Mouse (Mus musculus) E14TG2a.4 (cell line): ENCODE data around the gene Pold1.

Source experiments
- CTCF ChIP-seq: conservative IDR thresholded peaks from 2 replicates; pipeline ENCODE4 v1.5.1; 2014; ENCODE audit warnings: low read length
- NANOG ChIP-seq: IDR thresholded peaks from 2 replicates; pipeline ENCODE4 v1.6.1; 2014; ENCODE audit warnings: borderline replicate concordance, low read length, mixed read lengths
- POU5F1 ChIP-seq: IDR thresholded peaks from 2 replicates; pipeline ENCODE4 v1.6.1; 2014; ENCODE audit warnings: low read length, borderline replicate concordance

DNA sequence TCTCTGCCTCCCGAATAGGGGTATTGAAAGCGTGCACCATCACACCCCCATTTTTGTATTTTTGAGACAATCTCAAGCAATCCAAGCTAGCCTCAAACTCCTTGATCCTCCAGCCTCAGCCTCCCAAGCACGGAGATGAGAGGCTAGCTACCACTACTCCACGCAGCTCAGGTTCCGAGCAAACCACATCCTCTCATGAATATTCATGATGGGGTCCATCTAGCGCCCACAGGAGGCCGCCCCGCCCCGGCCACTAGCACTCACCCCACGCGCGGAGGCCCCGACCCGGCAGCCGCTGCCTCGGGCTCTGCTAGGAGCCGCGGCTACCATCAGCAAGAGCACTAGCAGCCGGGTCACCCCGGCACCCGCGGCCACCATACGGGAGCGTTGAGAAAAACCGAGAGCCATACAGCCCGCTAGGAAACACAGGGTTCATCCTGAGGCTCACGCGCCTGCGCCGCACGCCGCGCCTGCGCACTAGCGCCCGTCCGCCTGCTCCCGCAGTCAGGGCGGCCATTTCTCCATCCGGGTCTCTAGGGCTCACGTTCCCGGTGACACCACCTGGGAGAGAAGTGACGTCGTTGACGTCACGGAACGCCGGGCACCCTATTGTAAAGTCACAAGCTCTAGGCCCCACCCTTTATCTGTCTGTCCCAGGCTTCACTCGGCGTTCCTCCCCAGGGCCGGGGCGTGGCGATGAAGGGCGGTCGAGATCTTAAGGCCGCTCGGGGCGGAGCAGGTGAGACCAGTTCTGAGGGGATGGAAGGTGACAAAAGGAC, 52.5 kb downstream of the Pold1 start, which contains the start of the genes Emc10 and Fam71e1:
- no peak for TF ChIP-seq CTCF
- TF ChIP-seq NANOG = no peak
- TF ChIP-seq POU5F1 = no peak; the same call in 1 of the 2 replicates
